Mouse (Mus musculus) bone marrow, adult 2 months (tissue): ENCODE measurements around the gene Ears2.
A peak's percentile ranks its signal among the peaks of the same experiment; 100 is the strongest.

Source experiments
- CTCF ChIP-seq: fragments of 200-500 bp; IDR thresholded peaks from 2 replicates; pipeline ENCODE4 v1.5.1; 2011; ENCODE audit warnings: low read length, control low read depth; ENCODE audit not compliant: control insufficient read depth, insufficient read depth
- POLR2A ChIP-seq: fragments of 200-500 bp; IDR thresholded peaks from 2 replicates; pipeline ENCODE4 v1.6.1; 2011; ENCODE audit warnings: low read depth, mild to moderate bottlenecking, control low read depth, low read length, borderline replicate concordance; ENCODE audit not compliant: control insufficient read depth

GRCm38 (mm10) chr7:122099222-122099621, 32.2 kb upstream of the Ears2 start:
- TF ChIP-seq CTCF (peak; percentile 65), POLR2A (no peak)
